Mouse (Mus musculus) liver, embryonic 15.5 days (tissue): ENCODE results near the gene Tsc22d4. TPM values are rescaled to one million over a fixed set of nuclear protein-coding genes. Genes with fewer than 3 reads are reported as not detected.

Source experiments
- ATAC-seq: fragments of 200-750 bp; cut with Nextera tagmentation; 2 replicates; pipeline ENCODE4 v1.8.0; 2017; ENCODE audit warnings: moderate number of reproducible peaks, mild to moderate bottlenecking, moderate library complexity; ENCODE audit not compliant: insufficient read depth
- H3K27ac ChIP-seq: fragments of 300-500 bp; sonication (generic); replicated peaks from 2 replicates; pipeline ENCODE4 v1.5.1; 2015; ENCODE audit warnings: mild to moderate bottlenecking, inconsistent platforms
- H3K27me3 ChIP-seq: fragments of 300-500 bp; sonication (generic); 2 replicates; pipeline ENCODE4 v1.6.1; 2015; ENCODE audit warnings: mild to moderate bottlenecking, inconsistent platforms
- H3K36me3 ChIP-seq: fragments of 300-500 bp; sonication (generic); replicated peaks from 2 replicates; pipeline ENCODE4 v1.6.1; 2015; ENCODE audit warnings: moderate library complexity, mild to moderate bottlenecking, inconsistent platforms
- H3K4me1 ChIP-seq: fragments of 300-500 bp; sonication (generic); replicated peaks from 2 replicates; pipeline ENCODE4 v1.6.1; 2015; ENCODE audit warnings: inconsistent platforms
- H3K4me2 ChIP-seq: fragments of 300-500 bp; sonication (generic); 2 replicates; pipeline ENCODE4 v1.6.1; 2015; ENCODE audit warnings: moderate library complexity, mild to moderate bottlenecking, inconsistent platforms
- H3K4me3 ChIP-seq: fragments of 300-500 bp; sonication (generic); replicated peaks from 2 replicates; pipeline ENCODE4 v1.5.1; 2015; ENCODE audit warnings: mild to moderate bottlenecking, inconsistent platforms
- H3K9ac ChIP-seq: fragments of 300-500 bp; sonication (generic); 2 replicates; pipeline ENCODE4 v1.6.1; 2015; ENCODE audit warnings: moderate library complexity, mild to moderate bottlenecking, inconsistent platforms
- H3K9me3 ChIP-seq: fragments of 300-500 bp; sonication (generic); replicated peaks from 2 replicates; pipeline ENCODE4 v1.6.1; 2016; ENCODE audit warnings: inconsistent platforms
- WGBS: fragments of 180-500 bp; shearing (Covaris S2); methylation state at CpG from one replicate; pipeline ENCODE4 v1.1.7; 2015; ENCODE audit warnings: mixed read lengths; ENCODE audit not compliant: insufficient replicate concordance; 5-methylcytosine and 5-hydroxymethylcytosine counted together
- polyA plus RNA-seq: library from polyadenylated mRNA; unstranded; fragments of >200 nt; fragmentation: Nextera tagmentation; extraction: Ambion mirVana; gene quantifications from 2 replicates; pipeline ENCODE4 v1.2.1, GENCODE M21; 2015

Gene Tsc22d4
- polyA plus RNA-seq: 68.8 and 75.1 TPM in 2 replicates

DNA sequence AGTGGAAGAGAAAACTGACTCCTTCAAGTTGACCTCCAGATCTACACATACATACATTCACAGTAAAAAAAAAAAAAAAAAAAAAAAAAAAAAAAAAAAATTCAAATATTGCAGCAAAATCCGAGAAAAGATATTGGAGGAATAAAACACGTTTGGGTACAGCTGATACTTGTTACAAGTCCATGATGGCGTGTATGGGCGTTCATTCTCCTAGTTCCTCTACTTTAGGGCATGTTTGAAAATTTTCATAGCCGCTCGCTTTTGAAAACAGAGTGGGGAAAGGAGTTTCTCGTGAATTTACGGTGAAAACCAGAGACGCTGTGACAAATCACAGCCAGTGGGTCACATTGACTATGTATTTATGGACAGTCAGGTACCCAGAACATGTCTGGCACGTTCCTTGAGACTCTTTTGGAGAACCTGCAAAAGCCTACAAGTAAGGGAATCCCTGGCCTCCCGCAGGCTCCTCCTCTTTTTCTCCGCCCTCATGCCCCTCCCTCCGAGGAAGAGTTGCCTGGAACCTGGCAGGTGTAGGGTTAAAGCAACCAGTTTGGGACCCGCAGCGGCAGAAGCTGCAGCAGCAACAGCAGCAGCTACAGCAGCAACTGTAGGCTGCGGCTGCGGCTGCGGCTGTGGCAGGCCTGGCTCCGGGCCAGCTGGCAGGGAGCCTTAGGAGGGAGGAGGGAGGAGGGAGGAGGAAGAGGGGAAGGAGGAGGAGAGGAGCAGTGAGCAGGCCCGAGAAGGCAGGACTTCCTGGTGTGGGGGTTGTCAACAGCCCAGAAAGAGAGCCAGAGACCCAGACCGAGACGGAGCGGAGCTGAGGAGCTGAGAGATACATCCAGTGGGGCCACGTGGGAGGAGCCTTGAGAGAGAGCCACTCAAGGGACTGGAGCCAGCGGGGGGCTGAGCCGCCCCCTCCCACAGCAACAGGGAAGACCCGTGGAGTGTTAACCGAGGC lies at the start of gene Tsc22d4:
TSS of gene Tsc22d4 (plus strand) at position 517 of the 958 bp plus-strand sequence.
- Histone ChIP-seq H3K4me3 (peak within 1 kb of the TSS; percentile 75), H3K9me3 (no peaks in the 10 kb centered on the region), H3K36me3 (peaks cover 7% of the 10 kb centered on the region), H3K9ac (peak within 1 kb of the TSS; percentile 88), H3K27me3 (0 out of 2 replicates have a peak, but pooled peaks cover 3% of the 10 kb centered on the region), H3K27ac (peak within 1 kb of the TSS; percentile 97), H3K4me1 (peaks cover 68% of the 10 kb centered on the region), H3K4me2 (peak within 1 kb of the TSS; percentile 93)
- 2% methylated on average over 28 of the region's 28 CpGs for WGBS
- peak; percentile 78 for ATAC-seq

DNA sequence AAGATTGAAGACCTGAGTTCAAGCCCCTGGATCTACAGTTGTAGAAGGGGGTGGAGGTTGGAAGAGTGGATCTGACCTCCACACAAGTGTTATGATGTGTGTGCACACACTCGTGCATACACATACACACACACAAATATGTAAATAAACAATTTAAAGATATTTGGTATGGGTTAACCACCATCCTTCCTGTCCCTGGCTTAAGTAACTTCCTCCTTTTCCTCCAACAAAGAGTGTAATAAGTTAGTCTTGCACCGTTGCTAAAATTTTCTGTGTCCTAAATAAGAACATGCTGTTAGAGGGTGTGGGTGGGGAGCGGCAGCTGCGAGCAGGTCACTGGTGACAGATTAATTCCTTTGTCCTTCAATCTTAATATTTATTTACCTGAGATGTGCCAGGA lies 49.6 kb upstream of the Tsc22d4 start:
- 24% methylated on average over 4 of the region's 4 CpGs for WGBS
- H3K4me2 ChIP-seq: no peak overlapping the region

DNA sequence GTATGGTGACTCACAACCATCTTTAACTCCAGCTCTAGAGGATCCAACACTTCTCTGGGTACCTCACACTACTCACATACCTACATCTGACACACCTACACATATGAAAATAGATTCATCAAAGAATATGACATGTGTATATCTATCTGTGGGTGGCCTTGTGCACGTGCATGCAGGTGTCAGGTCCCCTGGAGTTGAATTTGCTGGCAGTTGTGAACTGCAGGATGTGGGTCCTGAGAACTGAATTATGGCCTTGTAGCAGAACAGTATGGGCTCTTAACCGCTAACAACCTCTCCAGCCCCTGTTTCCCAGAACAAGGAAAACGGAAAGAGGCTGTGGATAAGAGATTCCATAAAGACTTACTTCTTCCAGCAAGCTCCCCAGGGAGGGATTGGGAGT lies 46.5 kb upstream of the Tsc22d4 start:
- Histone ChIP-seq H3K27ac (no peak overlapping the region), H3K4me1 (peaks cover 16% of the 10 kb centered on the region), H3K4me3 (no peak overlapping the region), H3K4me2 (no peak overlapping the region), H3K9ac (no peak overlapping the region), H3K27me3 (no peaks in the 10 kb centered on the region), H3K9me3 (no peaks in the 10 kb centered on the region), H3K36me3 (no peaks in the 10 kb centered on the region)
- no peak for ATAC-seq
- WGBS: 57% methylated on average over 3 of the region's 3 CpGs

More for the DNA sequence above, 49.6 kb upstream of the Tsc22d4 start:
- no peaks in the 10 kb centered on the region for H3K36me3 ChIP-seq
- H3K27me3 ChIP-seq: no peaks in the 10 kb centered on the region
- no peak overlapping the region for H3K4me3 ChIP-seq
- ATAC-seq: no peak
- H3K9ac ChIP-seq: no peak overlapping the region
- H3K27ac ChIP-seq: no peak overlapping the region
- no peaks in the 10 kb centered on the region for H3K9me3 ChIP-seq
- H3K4me1 ChIP-seq: peaks cover 16% of the 10 kb centered on the region

GRCm38 (mm10) chr5:137699850-137700249 lies 45.7 kb upstream of the Tsc22d4 start:
- H3K27ac ChIP-seq: peak overlapping the region; percentile 34; the same call in 1 of the 2 replicates
- ATAC-seq: peak; percentile 84

GRCm38 (mm10) chr5:137705242-137705641 lies 40.3 kb upstream of the Tsc22d4 start:
- Histone ChIP-seq H3K4me1 (peaks cover 37% of the 10 kb centered on the region), H3K4me3 (no peak overlapping the region), H3K4me2 (0 out of 2 replicates have a peak overlapping the region, but pooled peaks have one; percentile 14), H3K9me3 (no peaks in the 10 kb centered on the region), H3K27ac (peak overlapping the region; percentile 51), H3K27me3 (no peaks in the 10 kb centered on the region), H3K9ac (no peak overlapping the region), H3K36me3 (no peaks in the 10 kb centered on the region)
- ATAC-seq: no peak
- WGBS: 22% methylated on average over 6 of the region's 6 CpGs

More at GRCm38 (mm10) chr5:137699850-137700249, 45.7 kb upstream of the Tsc22d4 start:
- WGBS: 15% methylated on average over 2 of the region's 2 CpGs
- H3K36me3 ChIP-seq: no peaks in the 10 kb centered on the region
- no peak overlapping the region for H3K9ac ChIP-seq
- H3K9me3 ChIP-seq: no peaks in the 10 kb centered on the region
- H3K27me3 ChIP-seq: no peaks in the 10 kb centered on the region
- H3K4me2 ChIP-seq: no peak overlapping the region; the same call in 1 of the 2 replicates
- peaks cover 16% of the 10 kb centered on the region for H3K4me1 ChIP-seq
- no peak overlapping the region for H3K4me3 ChIP-seq

GRCm38 (mm10) chr5:137706913-137707633 lies 38.5 kb upstream of the Tsc22d4 start:
- Histone ChIP-seq H3K4me2 (peak overlapping the region; percentile 23), H3K4me3 (no peak overlapping the region), H3K9me3 (no peaks in the 10 kb centered on the region), H3K9ac (no peak overlapping the region; the same call in 1 of the 2 replicates), H3K27me3 (no peaks in the 10 kb centered on the region), H3K4me1 (peaks cover 32% of the 10 kb centered on the region), H3K36me3 (no peaks in the 10 kb centered on the region), H3K27ac (peak overlapping the region; percentile 64)
- peak; percentile 64 for ATAC-seq
- 39% methylated on average over 12 of the region's 12 CpGs for WGBS

GRCm38 (mm10) chr5:137713454-137713853 lies 32.1 kb upstream of the Tsc22d4 start:
- 63% methylated on average over 5 of the region's 5 CpGs for WGBS
- no peak for ATAC-seq

DNA sequence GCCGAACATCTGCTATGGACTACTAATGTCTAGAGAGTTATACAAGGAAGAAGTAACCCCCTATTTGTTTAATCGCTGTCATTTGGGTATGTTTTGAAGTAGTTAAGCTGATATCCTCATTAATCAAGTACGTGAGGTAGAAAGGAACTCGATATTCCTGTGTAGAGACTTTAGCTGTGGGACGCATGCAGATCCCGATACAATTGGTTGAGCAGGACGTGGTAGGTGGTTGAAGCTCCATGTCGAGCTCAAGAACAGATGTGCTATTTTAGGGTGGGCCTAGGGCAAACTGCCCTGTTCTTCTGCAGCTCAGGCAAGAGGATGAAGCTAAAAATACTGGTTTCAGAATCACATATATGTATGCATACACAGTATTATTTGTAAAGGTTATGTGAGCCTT lies 29.8 kb upstream of the Tsc22d4 start:
- Histone ChIP-seq H3K4me2 (no peak overlapping the region), H3K4me3 (no peak overlapping the region), H3K27me3 (peaks cover 5% of the 10 kb centered on the region; the same call in 1 of the 2 replicates), H3K4me1 (peaks cover 26% of the 10 kb centered on the region), H3K9me3 (no peaks in the 10 kb centered on the region), H3K27ac (no peak overlapping the region), H3K9ac (no peak overlapping the region), H3K36me3 (no peaks in the 10 kb centered on the region)
- ATAC-seq: no peak
- WGBS: 71% methylated on average over 8 of the region's 8 CpGs

More at GRCm38 (mm10) chr5:137713454-137713853, 32.1 kb upstream of the Tsc22d4 start:
- H3K4me3 ChIP-seq: no peak overlapping the region
- no peak overlapping the region for H3K27ac ChIP-seq
- H3K27me3 ChIP-seq: peaks cover 5% of the 10 kb centered on the region; the same call in 1 of the 2 replicates
- H3K4me2 ChIP-seq: no peak overlapping the region
- no peak overlapping the region for H3K9ac ChIP-seq
- peaks cover 8% of the 10 kb centered on the region for H3K4me1 ChIP-seq
- H3K9me3 ChIP-seq: no peaks in the 10 kb centered on the region
- H3K36me3 ChIP-seq: no peaks in the 10 kb centered on the region

GRCm38 (mm10) chr5:137718020-137718790 lies 27.3 kb upstream of the Tsc22d4 start:
- H3K4me3 ChIP-seq: no peak overlapping the region
- ATAC-seq: no peak
- peaks cover 23% of the 10 kb centered on the region for H3K27me3 ChIP-seq
- no peak overlapping the region for H3K27ac ChIP-seq
- no peaks in the 10 kb centered on the region for H3K36me3 ChIP-seq
- H3K4me1 ChIP-seq: peaks cover 31% of the 10 kb centered on the region
- peak overlapping the region; percentile 21; the same call in 1 of the 2 replicates for H3K4me2 ChIP-seq
- H3K9me3 ChIP-seq: no peaks in the 10 kb centered on the region
- H3K9ac ChIP-seq: no peak overlapping the region
- WGBS: 41% methylated on average over 8 of the region's 8 CpGs

DNA sequence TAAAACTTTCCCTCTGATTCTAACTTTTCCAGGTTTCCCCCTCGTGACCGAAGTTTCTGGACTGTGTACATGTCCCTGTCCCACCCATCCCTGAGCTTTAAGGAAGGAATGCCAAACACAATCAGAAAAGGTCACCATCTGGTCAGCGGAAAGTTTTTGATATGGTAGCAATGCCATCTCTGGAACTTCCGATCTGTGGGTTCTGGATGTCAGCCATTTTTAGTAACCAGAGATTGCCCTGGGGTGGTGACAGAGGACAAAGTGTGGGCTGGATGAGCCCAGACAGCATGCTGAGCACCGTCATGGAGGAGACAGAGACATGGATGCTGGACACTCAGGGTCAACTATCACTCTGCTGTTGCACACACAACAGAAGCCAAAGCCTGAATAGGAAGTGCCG lies 26.4 kb upstream of the Tsc22d4 start:
- WGBS: 54% methylated on average over 6 of the region's 6 CpGs
- Histone ChIP-seq H3K27ac (no peak overlapping the region), H3K4me3 (no peak overlapping the region), H3K4me1 (peaks cover 31% of the 10 kb centered on the region), H3K9ac (peak overlapping the region; percentile 2; the same call in 1 of the 2 replicates), H3K27me3 (peaks cover 29% of the 10 kb centered on the region), H3K9me3 (no peaks in the 10 kb centered on the region), H3K4me2 (peak overlapping the region; percentile 21; the same call in 1 of the 2 replicates), H3K36me3 (no peaks in the 10 kb centered on the region)
- no peak for ATAC-seq
